Mouse (Mus musculus): ENCODE measurements around the gene Actl11. TPM values are rescaled to one million over a fixed set of nuclear protein-coding genes. Genes with fewer than 3 reads are reported as not detected.
A peak's percentile ranks its signal among the peaks of the same experiment; 100 is the strongest.

Gene Actl11
- total RNA-seq, 1 experiment from 2014 or later, result not detected

- ATAC-seq (replicated peaks; ENCODE audit: low read depth, poor library complexity, severe bottlenecking), result no peak
Measured at GRCm38 (mm10) chr9:107918884-107919283, 9.4 kb upstream of the Actl11 start.

DNA sequence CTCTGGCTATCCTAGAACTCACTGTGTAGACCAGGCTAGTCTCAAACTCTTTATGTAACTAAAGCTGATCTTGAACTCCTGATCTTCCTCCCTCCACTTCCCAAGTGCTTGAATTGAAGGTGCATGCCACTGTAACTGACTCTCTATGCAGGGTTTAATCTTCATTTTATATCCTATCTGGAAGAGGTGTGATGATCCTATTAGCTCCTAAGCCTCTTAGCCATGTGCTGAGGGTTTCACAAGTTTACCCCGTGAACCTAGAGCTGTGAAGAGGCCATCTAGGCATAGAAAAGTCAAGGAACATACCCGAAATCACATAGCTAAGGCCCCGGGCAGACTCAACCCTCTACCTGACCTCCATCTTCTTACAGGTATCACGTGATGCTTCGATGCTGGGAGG lies 8.8 kb upstream of the Actl11 start:
- no peak for ATAC-seq (replicated peaks; ENCODE audit: low read depth, poor library complexity, severe bottlenecking)

- ATAC-seq (replicated peaks; ENCODE audit: low read depth, poor library complexity, severe bottlenecking), result peak; percentile 50
Measured at GRCm38 (mm10) chr9:107923021-107923420, 5.2 kb upstream of the Actl11 start.

DNA sequence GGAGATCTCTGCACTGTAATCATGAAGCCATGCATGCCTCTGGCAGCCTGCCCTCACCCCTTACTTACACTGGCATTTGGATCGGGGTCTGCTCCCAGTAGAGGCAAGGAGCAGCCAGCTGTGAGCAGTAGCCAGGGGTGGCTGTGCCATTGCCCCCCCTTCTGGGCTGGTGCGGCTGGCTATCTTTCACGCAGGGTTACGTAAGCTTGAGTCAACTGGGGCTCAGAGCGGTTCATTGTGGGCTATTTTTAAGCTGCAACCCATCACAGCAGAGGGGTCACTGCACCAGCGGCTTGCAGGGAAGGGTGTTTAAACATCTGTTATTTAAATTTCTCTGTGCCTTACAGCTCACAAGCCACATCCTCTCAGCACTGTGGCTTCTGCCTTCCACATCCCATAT lies 4.3 kb upstream of the Actl11 start:
- ATAC-seq (replicated peaks; ENCODE audit: low read depth, poor library complexity, severe bottlenecking), result peak; percentile 85

DNA sequence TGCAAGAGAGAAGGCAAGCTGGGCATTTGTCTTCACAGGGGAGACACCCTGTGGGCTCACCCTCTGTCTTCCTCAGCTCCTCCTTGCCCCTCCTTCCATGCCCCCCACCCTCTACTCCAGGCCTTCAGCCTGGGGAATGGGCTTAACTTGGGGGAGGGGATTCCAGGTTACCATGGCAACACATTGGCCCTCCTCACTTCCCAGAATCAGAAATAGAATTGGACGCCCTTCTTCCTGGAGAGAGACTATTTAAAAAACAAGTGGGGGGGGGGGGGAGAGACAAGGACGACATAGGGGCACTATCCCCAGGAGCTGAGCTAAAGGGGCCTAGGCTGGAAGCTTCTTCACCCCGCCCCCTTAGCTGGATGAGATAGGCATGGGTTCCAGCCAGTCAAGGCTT lies 3.0 kb upstream of the Actl11 start:
- no peak for ATAC-seq (replicated peaks; ENCODE audit: low read depth, poor library complexity, severe bottlenecking)

- ATAC-seq (replicated peaks; ENCODE audit: low read depth, poor library complexity, severe bottlenecking), result no peak
Measured at GRCm38 (mm10) chr9:107926920-107927420, 1.3 kb upstream of the Actl11 start.

DNA sequence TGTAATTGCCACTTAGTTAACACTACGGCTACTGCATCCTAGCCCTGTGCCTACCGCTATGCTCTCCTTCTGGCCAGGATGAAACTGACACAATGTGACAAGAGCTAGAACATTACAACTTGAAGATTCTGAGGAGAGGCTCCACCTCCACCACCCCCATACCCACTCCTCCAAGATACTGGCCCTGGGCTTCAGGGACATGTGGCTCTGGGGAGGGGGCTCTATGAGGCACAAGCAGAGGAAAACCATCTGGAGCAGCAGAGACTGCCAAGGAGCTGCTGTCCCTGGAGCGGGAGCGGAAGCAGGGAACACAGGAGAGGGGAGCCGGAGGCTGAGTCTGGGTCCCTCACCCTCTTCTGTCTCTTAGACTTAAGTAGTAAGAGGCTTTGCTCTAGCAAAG lies 520 bp upstream of the Actl11 start:
- no peak for ATAC-seq (replicated peaks; ENCODE audit: low read depth, poor library complexity, severe bottlenecking)

GRCm38 (mm10) chr9:107932221-107932620 lies 4.0 kb downstream of the Actl11 start:
- no peak for ATAC-seq (replicated peaks; ENCODE audit: low read depth, poor library complexity, severe bottlenecking)

GRCm38 (mm10) chr9:107934146-107934545 lies 5.9 kb downstream of the Actl11 start:
- no peak for ATAC-seq (replicated peaks; ENCODE audit: low read depth, poor library complexity, severe bottlenecking)

GRCm38 (mm10) chr9:107935374-107935773 lies 7.1 kb downstream of the Actl11 start, which contains the start of gene Camkv:
Gene Camkv (plus strand): TSS chr9:107935674.
- no peak for ATAC-seq (replicated peaks; ENCODE audit: low read depth, poor library complexity, severe bottlenecking)

GRCm38 (mm10) chr9:107935790-107936214 lies 7.5 kb downstream of the Actl11 start:
- ATAC-seq (replicated peaks; ENCODE audit: low read depth, poor library complexity, severe bottlenecking), result peak; percentile 59

- 0 out of 2 replicates have a peak, but pooled peaks have one; percentile 26 for ATAC-seq (replicated peaks; ENCODE audit: low read depth, poor library complexity, severe bottlenecking)
Measured at GRCm38 (mm10) chr9:107936215-107936822, 8.1 kb downstream of the Actl11 start.

- no peak for ATAC-seq (replicated peaks; ENCODE audit: low read depth, poor library complexity, severe bottlenecking)
Measured at GRCm38 (mm10) chr9:107936831-107937230, 8.6 kb downstream of the Actl11 start.

DNA sequence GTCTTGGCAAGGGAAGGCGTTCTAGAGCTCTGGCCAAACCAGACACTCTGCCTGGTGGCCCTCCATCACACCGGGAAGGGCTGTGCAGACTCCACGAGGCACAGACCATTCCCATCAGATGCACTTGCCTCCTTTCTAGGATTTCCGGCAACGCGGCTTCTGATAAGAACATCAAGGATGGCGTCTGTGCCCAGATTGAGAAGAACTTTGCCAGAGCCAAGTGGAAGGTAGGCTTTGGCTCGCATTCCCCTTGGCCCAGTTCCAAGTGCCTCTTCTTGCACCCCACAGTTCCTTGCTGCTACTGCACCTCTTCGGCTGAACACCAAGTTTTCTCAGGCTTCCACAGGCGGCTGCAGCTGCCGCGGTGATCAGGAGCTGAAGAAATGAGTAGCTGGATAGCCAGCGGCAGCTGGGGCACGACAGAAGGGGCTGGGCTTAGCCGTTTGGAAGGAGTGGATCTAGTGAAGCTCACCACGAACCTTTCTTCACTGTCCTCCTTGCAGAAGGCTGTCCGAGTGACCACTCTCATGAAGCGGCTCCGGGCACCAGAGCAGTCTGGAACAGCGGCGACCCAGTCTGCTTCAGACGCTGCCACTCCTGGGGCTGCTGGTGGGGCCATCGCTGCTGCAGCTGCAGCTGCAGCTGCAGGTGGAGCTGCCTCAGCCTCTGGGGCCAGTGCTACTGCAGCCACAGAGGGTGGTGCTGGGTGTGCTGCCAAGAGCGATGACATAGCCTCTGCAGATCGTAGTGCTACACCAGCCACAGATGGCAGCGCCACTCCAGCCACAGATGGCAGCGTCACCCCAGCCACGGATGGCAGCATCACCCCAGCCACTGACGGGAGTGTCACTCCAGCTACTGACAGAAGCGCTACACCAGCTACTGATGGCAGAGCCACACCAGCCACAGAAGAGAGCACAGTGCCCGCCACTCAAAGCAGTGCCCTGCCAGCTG lies 19.2 kb downstream of the Actl11 start:
- ATAC-seq (replicated peaks; ENCODE audit: low read depth, poor library complexity, severe bottlenecking), result 0 out of 2 replicates have a peak, but pooled peaks have one; percentile 14

DNA sequence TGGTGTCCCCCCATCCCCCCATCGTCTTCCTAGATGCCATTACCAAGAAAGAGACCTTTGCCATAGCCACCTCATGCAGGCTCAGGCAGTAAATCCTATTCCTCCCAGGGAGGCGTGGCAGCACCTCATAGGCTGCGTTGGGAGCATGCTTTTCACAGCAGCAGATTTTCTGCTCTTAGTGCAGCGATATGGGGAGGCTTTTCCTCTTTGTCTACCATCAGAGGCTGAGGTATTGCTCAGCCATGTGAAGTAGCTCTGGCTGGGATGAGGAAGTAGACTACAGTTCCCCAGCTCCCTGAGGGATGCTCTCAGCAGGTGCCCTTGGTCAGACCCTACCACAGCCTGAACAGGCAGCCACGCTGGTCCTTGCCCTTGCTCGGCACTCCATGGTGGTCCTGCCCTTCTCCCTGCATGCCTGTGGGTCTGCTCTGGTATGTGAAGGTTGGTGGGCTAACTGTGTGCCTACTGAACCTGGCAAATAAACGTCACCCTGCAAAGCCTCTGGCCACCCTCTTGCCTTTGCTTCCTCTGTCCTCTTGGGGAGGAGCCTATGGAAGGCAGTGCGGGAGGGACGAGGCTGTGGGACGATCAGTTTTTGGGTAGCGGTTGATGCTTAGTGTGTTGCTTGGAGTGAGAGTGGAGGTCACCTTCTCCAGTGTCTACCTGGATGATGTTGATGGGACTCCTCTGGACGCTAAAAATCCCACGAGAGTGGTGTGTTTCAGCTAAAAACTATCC lies 21.1 kb downstream of the Actl11 start:
- no peak for ATAC-seq (replicated peaks; ENCODE audit: low read depth, poor library complexity, severe bottlenecking)

DNA sequence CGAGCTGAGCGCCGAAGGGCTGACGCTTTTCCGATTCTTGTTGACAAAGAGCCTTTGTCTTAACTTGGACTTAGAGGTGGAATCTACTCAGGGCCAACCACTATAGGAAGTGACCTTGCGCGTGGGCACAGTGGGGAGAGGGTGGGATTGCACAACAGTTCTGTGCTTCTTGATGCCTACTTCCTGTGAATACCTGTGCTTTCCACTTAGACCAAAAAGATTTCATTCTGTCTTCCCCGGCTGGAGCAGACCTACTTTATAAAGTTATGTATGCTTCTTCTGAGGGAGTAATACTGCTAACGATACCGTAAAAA lies 21.6 kb downstream of the Actl11 start, which contains the start of gene Traip:
Traip (plus strand) TSS at position 215 of the 314 bp plus-strand sequence.
- ATAC-seq (replicated peaks; ENCODE audit: low read depth, poor library complexity, severe bottlenecking), result no peak

- ATAC-seq (replicated peaks; ENCODE audit: low read depth, poor library complexity, severe bottlenecking), result peak; percentile 90
Measured at GRCm38 (mm10) chr9:107950460-107951355, 22.4 kb downstream of the Actl11 start.

DNA sequence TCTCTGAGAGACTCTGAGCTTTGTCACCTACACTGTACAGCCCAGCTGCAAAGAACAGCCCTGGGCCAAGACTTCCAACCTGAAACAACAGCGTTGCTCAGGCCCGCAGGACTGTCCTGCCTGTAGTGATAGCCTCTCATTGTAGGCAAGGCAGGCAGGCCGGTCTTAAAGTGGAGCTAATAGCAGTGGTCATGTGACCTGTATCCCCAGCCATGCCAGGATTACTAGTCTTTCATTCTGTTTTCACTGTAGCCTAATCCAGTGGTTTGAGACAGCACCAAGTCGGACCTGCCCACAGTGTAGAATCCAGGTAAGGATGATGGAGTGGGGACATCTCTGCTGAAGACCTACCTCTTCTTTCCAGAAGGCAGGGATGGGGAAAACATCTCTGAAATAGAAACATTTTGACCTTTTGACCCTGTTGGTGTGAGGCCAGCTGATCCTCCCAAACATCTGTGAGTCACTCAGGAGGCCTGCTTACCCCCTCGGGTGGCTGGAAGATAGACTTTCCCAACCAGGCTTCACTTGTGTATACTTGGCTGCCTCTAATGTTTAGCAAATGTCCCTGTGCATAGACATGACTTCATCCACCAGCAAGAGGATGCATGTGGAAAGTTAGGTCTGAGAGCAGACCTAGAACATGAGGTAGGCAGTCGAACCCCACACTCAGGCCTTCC lies 27.5 kb downstream of the Actl11 start:
- no peak for ATAC-seq (replicated peaks; ENCODE audit: low read depth, poor library complexity, severe bottlenecking)

GRCm38 (mm10) chr9:107957141-107957540 lies 28.9 kb downstream of the Actl11 start:
- ATAC-seq (replicated peaks; ENCODE audit: low read depth, poor library complexity, severe bottlenecking), result no peak

Measured in common myeloid progenitor, adult 5-6 weeks (primary cell).